Mouse (Mus musculus): Measurements from ENCODE around the gene Smg9. TPM values are rescaled to one million over a fixed set of nuclear protein-coding genes. Genes with fewer than 3 reads are reported as not detected.

The Smg9 gene
- polyA plus RNA-seq, 1 experiment: not detected

- 35% methylated on average over 19 of the region's 20 CpGs for WGBS
- H3K27ac ChIP-seq (ENCODE audit: insufficient read depth, low read depth, low read length): no peak overlapping the region
- TF ChIP-seq POLR2A (IDR thresholded peaks at IDR 0.05; ENCODE audit: insufficient read depth, low read depth, low read length) (no peak), CTCF (IDR thresholded peaks at IDR 0.05; ENCODE audit: insufficient read depth, low read depth, low read length) (no peak)
- H3K4me3 ChIP-seq (ENCODE audit: insufficient read depth, low read depth, low read length): no peak overlapping the region
- H3K4me1 ChIP-seq (ENCODE audit: control insufficient read depth, insufficient read depth, low read length): peaks cover 19% of the 10 kb centered on the region
Measured at GRCm38 (mm10) chr7:24373538-24374379, 25.7 kb upstream of the Smg9 start.

DNA sequence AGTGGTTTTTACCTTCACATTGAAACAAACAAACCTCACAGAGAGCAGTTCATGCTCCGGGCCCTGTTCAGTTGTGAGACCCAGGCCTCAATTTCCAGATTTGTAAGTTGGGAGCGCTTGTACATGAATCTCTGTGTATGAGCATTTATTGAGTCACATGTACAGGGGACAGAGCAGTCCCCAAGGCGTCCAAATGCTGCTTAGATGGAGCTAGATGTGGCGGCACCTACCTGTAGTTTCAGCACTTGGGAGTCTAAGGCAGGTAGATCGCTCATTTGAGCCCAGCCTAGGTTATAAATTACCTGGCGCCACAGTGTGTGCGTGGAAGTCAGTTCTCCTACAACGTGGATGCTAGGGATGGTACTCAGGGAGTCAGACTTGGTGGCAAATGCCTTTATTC is 23.0 kb upstream of the Smg9 start:
- no peak overlapping the region for H3K27ac ChIP-seq (ENCODE audit: insufficient read depth, low read depth, low read length)
- no peak for TF ChIP-seq CTCF (IDR thresholded peaks at IDR 0.05; ENCODE audit: insufficient read depth, low read depth, low read length)
- TF ChIP-seq POLR2A (IDR thresholded peaks at IDR 0.05; ENCODE audit: insufficient read depth, low read depth, low read length): no peak
- no peak overlapping the region for H3K4me3 ChIP-seq (ENCODE audit: insufficient read depth, low read depth, low read length)
- peaks cover 19% of the 10 kb centered on the region for H3K4me1 ChIP-seq (ENCODE audit: control insufficient read depth, insufficient read depth, low read length)
- WGBS: 94% methylated on average over 8 of the region's 8 CpGs

DNA sequence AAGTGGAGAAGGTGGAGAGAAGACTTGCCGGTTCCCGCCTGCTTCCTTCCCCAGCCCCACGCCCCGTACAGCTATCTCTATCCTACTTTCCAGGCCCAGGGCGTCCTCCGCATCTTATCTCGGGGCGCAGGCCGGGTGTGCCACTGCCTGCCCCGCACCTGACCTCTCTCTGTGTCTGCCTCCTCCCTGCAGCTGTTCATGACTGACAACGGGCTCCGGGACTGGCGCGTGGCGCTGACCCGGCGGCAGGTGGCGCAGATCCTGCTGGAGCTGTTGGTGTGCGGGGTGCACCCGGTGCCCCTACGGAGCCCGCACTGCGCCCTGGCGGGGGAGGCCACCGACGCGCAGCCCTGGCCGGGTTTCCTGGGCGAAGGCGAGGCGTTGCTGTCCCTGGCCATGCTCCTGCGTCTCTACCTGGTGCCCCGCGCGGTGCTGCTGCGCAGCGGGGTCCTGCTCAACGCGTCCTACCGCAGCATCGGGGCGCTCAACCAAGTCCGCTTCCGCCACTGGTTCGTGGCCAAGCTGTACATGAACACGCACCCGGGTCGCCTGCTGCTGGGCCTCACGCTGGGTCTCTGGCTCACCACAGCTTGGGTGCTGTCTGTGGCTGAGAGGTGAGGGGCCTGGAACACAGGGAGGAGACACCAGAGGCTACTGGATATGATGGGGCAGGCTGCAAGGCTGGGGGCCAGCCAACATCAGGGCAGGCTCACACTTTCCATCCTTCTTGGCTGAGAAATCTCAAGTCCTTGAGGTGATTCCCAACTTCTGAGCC is 22.1 kb upstream of the Smg9 start:
- Histone ChIP-seq H3K4me1 (ENCODE audit: control insufficient read depth, insufficient read depth, low read length) (peaks cover 19% of the 10 kb centered on the region), H3K4me3 (ENCODE audit: insufficient read depth, low read depth, low read length) (no peak overlapping the region), H3K27ac (ENCODE audit: insufficient read depth, low read depth, low read length) (no peak overlapping the region)
- WGBS: 15% methylated on average over 49 of the region's 49 CpGs
- TF ChIP-seq POLR2A (IDR thresholded peaks at IDR 0.05; ENCODE audit: insufficient read depth, low read depth, low read length) (no peak), CTCF (IDR thresholded peaks at IDR 0.05; ENCODE audit: insufficient read depth, low read depth, low read length) (0 out of 2 replicates have a peak, but pooled peaks have one; percentile 22)

DNA sequence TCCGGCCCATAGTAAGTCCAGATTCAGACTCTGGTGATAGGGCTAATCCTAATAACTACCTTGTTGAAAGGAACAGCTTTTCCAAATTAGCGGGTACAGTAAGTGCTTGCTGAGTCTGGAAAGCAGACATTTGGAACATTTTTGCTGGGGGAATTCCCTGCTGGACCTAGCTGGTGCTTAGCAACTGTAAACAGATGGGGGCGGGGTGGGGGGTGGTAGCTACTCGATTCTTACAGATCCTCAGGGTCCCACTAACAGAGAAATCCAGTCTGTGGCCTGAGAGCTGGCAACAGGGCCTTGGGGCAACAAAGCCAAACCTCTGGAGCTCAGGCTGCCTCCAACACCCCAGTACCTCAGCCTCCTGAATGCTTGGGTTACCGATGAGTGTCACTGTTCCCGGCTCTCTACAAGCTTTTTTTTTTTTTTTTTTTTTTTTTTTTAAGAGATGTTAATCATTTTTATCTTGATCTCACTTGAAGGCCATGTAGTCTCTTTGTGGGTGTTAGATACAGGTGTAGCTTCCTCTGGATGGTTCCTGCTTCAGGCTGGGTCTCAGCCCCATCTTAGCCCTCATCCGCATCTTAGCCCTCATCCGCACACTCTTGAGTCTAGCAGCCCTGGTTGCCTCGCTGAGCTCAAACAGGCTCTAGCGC is 21.2 kb upstream of the Smg9 start:
- WGBS: 53% methylated on average over 10 of the region's 10 CpGs

GRCm38 (mm10) chr7:24379934-24380333 is 19.5 kb upstream of the Smg9 start:
- TF ChIP-seq POLR2A (IDR thresholded peaks at IDR 0.05; ENCODE audit: insufficient read depth, low read depth, low read length): no peak
- no peak for TF ChIP-seq CTCF (IDR thresholded peaks at IDR 0.05; ENCODE audit: insufficient read depth, low read depth, low read length)
- WGBS: 76% methylated on average over 7 of the region's 7 CpGs

More for the DNA sequence above, 21.2 kb upstream of the Smg9 start:
- TF ChIP-seq CTCF (IDR thresholded peaks at IDR 0.05; ENCODE audit: insufficient read depth, low read depth, low read length): no peak
- TF ChIP-seq POLR2A (IDR thresholded peaks at IDR 0.05; ENCODE audit: insufficient read depth, low read depth, low read length): no peak
- H3K27ac ChIP-seq (ENCODE audit: insufficient read depth, low read depth, low read length): no peak overlapping the region
- no peak overlapping the region for H3K4me3 ChIP-seq (ENCODE audit: insufficient read depth, low read depth, low read length)
- H3K4me1 ChIP-seq (ENCODE audit: control insufficient read depth, insufficient read depth, low read length): peaks cover 14% of the 10 kb centered on the region

DNA sequence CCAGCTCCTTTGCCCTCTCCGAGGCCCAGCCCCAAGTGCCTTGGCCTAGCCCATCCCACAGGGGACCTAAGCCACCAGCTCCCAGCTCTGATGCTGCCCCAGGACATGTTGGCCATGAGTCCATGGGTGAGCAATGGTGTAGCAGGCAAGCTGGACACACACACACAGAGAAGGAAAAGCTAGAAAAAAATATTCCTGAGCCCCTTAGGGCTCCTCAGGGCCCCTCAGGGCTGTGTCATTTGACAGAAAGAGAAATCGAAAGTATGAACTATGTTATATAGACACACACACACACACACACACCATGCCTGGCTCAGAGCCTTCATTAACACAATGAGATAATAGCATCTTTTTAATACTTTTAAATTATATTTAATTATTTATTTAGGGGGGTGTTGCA is 19.0 kb upstream of the Smg9 start:
- no peak overlapping the region for H3K4me3 ChIP-seq (ENCODE audit: insufficient read depth, low read depth, low read length)
- H3K27ac ChIP-seq (ENCODE audit: insufficient read depth, low read depth, low read length): no peak overlapping the region
- peaks cover 13% of the 10 kb centered on the region for H3K4me1 ChIP-seq (ENCODE audit: control insufficient read depth, insufficient read depth, low read length)
- TF ChIP-seq POLR2A (IDR thresholded peaks at IDR 0.05; ENCODE audit: insufficient read depth, low read depth, low read length): no peak
- WGBS: 87% methylated on average over 2 of the region's 2 CpGs

More at GRCm38 (mm10) chr7:24379934-24380333, 19.5 kb upstream of the Smg9 start:
- Histone ChIP-seq H3K4me1 (ENCODE audit: control insufficient read depth, insufficient read depth, low read length) (peaks cover 13% of the 10 kb centered on the region), H3K4me3 (ENCODE audit: insufficient read depth, low read depth, low read length) (no peak overlapping the region), H3K27ac (ENCODE audit: insufficient read depth, low read depth, low read length) (no peak overlapping the region)

DNA sequence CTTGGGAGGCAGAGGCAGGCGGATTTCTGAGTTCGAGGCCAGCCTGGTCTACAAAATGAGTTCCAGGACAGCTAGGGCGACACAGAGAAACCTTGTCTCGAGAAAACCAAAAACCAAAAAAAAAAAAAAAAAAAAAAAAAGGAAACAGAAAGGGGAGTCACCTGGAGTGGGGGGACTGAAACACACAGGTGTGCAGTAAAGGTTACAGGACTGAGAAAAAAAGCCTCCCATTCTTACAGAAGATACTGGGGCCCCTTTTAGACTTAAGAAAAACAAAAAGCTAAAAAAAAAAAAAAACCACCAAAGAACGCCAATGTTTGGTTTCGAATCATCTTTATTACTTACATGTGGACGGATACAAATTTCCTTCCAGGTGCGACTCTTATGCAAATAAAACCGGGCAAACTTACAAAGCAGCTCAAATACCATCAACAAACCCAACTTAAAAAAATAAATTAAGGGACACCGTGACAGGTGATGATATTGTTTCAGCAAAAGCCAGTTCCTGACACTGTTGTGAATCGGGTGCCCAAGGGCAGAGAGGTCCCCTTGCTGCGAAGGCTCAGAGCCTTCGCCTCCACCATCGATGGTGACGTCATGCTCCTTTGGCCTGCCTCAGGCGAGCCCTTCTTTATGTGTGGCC is 16.6 kb upstream of the Smg9 start:
- WGBS: 88% methylated on average over 16 of the region's 16 CpGs
- no peak overlapping the region for H3K27ac ChIP-seq (ENCODE audit: insufficient read depth, low read depth, low read length)
- no peak overlapping the region for H3K4me3 ChIP-seq (ENCODE audit: insufficient read depth, low read depth, low read length)
- TF ChIP-seq CTCF (IDR thresholded peaks at IDR 0.05; ENCODE audit: insufficient read depth, low read depth, low read length) (no peak), POLR2A (IDR thresholded peaks at IDR 0.05; ENCODE audit: insufficient read depth, low read depth, low read length) (no peak)
- H3K4me1 ChIP-seq (ENCODE audit: control insufficient read depth, insufficient read depth, low read length): peaks cover 6% of the 10 kb centered on the region

- no peak for TF ChIP-seq POLR2A (IDR thresholded peaks at IDR 0.05; ENCODE audit: insufficient read depth, low read depth, low read length)
- no peak overlapping the region for H3K27ac ChIP-seq (ENCODE audit: insufficient read depth, low read depth, low read length)
- no peak overlapping the region for H3K4me3 ChIP-seq (ENCODE audit: insufficient read depth, low read depth, low read length)
- 65% methylated on average over 6 of the region's 6 CpGs for WGBS
- H3K4me1 ChIP-seq (ENCODE audit: control insufficient read depth, insufficient read depth, low read length): peaks cover 3% of the 10 kb centered on the region; the same call in 1 of the 2 replicates
Measured at GRCm38 (mm10) chr7:24384070-24384469, 15.3 kb upstream of the Smg9 start.

Data from olfactory bulb, adult 2 months (tissue).